Mouse (Mus musculus): ENCODE data around the gene Rnf183. TPM values are rescaled to one million over a fixed set of nuclear protein-coding genes. Genes with fewer than 3 reads are reported as not detected.
A peak's percentile ranks its signal among the peaks of the same experiment; 100 is the strongest.

Rnf183 gene
- polyA plus RNA-seq, 1 experiment from 2014 or later, result not detected

DNA sequence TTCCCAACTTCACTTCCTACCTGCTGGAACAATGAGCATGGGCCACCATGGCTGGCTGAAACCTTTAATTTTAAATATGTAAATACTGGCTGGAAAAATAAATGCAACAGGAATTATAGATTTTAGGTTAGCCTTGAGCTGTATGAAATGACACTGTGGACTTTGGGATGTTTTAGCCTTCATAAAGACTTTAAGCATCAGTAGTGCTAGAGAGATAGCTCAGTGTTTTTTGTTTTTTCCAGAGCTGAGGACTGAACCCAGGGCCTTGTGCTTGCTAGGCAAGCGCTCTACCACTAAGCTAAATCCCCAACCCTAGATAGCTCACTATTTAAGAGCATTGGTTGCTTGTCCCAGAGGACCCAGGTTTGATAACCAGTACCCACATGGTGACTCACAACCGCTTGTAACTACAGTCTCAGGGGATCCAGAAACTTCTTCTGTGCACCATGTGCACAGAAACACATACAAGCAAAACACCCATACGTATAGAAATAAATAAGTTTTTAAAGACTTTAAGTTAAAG is 2.3 kb upstream of the Rnf183 start:
- no peak for ATAC-seq
- Histone ChIP-seq H3K9me3 (ENCODE audit: control insufficient read depth, low read length) (no peaks in the 10 kb centered on the region), H3K27ac (ENCODE audit: low read length) (no peak overlapping the region), H3K4me2 (ENCODE audit: low read depth, low read length) (no peak overlapping the region), H3K4me1 (ENCODE audit: control insufficient read depth, insufficient read depth, low read length) (no peaks in the 10 kb centered on the region), H3K27me3 (replicated peaks; ENCODE audit: control insufficient read depth, insufficient read depth, low read length) (no peaks in the 10 kb centered on the region), H3K36me3 (ENCODE audit: control insufficient read depth, insufficient read depth, low read length) (no peaks in the 10 kb centered on the region), H3K4me3 (ENCODE audit: low read length) (no peak overlapping the region), H3K9ac (ENCODE audit: low read depth, low read length) (no peak overlapping the region)
- WGBS, result 90% methylated on average over 3 of the region's 3 CpGs

DNA sequence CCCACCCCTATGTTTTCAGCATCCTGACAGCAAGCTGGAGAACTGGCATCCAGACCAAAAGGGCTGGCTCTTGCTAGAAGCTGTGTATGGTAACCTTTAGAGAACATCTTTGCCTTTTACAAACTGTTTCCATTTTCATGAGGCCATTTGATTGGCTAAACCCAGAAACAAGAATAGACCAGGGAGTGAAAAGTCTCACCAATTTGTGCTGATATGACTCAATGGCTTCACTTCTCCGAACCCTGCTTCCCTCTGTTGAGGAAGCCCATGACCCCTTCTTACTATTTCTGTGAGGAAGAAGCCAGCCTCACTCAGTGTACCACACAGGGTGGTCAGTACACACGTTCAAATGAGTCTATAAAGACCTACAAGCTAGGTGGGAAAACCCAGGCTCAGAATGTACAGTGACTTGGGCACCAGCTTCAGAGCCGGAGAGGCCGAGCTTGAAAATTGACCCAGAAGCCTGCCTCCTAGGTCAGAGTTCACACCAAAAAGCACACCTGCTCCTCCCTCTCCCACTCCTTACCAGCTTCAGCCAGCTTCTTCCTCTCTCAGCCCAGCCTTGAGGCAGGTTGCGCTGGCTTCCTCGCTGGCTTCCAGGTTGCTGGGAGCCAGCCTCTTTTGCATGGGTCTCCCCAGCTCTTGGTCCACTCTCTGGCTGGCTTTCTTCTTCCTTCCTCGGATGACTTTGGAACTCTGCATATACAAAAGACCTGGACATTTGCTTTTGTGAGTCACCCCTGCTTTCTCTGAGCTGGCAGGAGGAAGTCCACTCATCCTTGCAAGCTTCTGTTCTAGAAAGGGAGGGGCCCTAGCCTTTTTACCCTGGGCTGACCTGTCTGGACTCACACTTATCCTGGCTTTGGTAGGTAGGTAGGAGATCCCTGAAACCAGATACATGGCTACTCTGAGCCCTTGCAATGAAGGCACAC is 847 bp downstream of the Rnf183 start:
- Histone ChIP-seq H3K9me3 (ENCODE audit: control insufficient read depth, low read length) (no peaks in the 10 kb centered on the region), H3K9ac (ENCODE audit: low read depth, low read length) (no peak overlapping the region), H3K36me3 (ENCODE audit: control insufficient read depth, insufficient read depth, low read length) (no peaks in the 10 kb centered on the region), H3K27ac (ENCODE audit: low read length) (no peak overlapping the region), H3K27me3 (replicated peaks; ENCODE audit: control insufficient read depth, insufficient read depth, low read length) (no peaks in the 10 kb centered on the region), H3K4me3 (ENCODE audit: low read length) (no peak overlapping the region), H3K4me1 (ENCODE audit: control insufficient read depth, insufficient read depth, low read length) (no peaks in the 10 kb centered on the region), H3K4me2 (ENCODE audit: low read depth, low read length) (no peak overlapping the region)
- 69% methylated on average over 7 of the region's 7 CpGs for WGBS
- 0 out of 2 replicates have a peak, but pooled peaks have one; percentile 38 for ATAC-seq

DNA sequence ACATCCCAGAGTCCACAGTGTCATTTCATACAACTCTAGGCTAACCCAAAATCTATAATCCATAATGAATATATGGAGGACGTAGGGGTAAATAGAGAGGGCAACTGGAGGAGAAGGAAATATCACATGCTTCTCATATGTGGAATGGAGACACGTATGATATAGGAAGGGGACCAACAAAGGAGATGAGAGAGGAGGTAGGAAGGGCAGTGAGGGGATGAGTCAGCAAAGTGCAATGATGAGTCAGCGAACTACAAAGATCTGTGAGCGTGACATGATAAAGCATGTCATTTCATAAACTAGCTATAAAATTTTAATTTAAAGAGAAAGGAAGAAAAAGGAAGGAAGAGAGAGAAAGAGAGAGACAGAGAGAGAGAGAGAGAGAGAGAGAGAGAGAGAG is 3.5 kb downstream of the Rnf183 start:
- ATAC-seq, result no peak
- H3K36me3 ChIP-seq (ENCODE audit: control insufficient read depth, insufficient read depth, low read length), result no peaks in the 10 kb centered on the region
- H3K27ac ChIP-seq (ENCODE audit: low read length), result no peak overlapping the region
- H3K27me3 ChIP-seq (replicated peaks; ENCODE audit: control insufficient read depth, insufficient read depth, low read length), result no peaks in the 10 kb centered on the region
- 84% methylated on average over 4 of the region's 4 CpGs for WGBS
- no peak overlapping the region for H3K9ac ChIP-seq (ENCODE audit: low read depth, low read length)
- no peak overlapping the region for H3K4me3 ChIP-seq (ENCODE audit: low read length)
- H3K4me1 ChIP-seq (ENCODE audit: control insufficient read depth, insufficient read depth, low read length), result no peaks in the 10 kb centered on the region
- H3K4me2 ChIP-seq (ENCODE audit: low read depth, low read length), result no peak overlapping the region
- no peaks in the 10 kb centered on the region for H3K9me3 ChIP-seq (ENCODE audit: control insufficient read depth, low read length)

DNA sequence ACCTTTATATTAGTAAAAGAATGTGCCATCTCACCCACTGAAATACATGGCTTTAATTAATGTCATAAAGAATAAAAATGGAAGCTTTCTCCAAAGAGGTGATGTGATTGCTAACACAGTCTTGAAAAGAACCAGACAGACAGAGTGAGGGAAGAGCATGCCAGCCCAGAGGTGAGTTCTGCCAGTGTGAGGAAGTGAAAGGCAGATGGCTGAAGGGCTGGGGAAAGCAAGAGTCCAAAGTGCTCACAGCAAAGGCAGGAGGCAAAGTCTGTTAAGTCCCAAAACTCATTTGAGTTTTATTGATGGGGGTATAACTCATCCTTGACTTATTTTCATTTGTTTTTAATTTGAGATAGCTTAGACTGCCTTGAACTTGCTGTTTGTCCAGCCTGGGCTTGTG is 4.4 kb downstream of the Rnf183 start:
- Histone ChIP-seq H3K4me1 (ENCODE audit: control insufficient read depth, insufficient read depth, low read length) (no peaks in the 10 kb centered on the region), H3K27ac (ENCODE audit: low read length) (no peak overlapping the region), H3K4me3 (ENCODE audit: low read length) (no peak overlapping the region), H3K36me3 (ENCODE audit: control insufficient read depth, insufficient read depth, low read length) (no peaks in the 10 kb centered on the region), H3K27me3 (replicated peaks; ENCODE audit: control insufficient read depth, insufficient read depth, low read length) (no peaks in the 10 kb centered on the region), H3K4me2 (ENCODE audit: low read depth, low read length) (no peak overlapping the region), H3K9me3 (ENCODE audit: control insufficient read depth, low read length) (no peaks in the 10 kb centered on the region), H3K9ac (ENCODE audit: low read depth, low read length) (no peak overlapping the region)
- no peak for ATAC-seq

DNA sequence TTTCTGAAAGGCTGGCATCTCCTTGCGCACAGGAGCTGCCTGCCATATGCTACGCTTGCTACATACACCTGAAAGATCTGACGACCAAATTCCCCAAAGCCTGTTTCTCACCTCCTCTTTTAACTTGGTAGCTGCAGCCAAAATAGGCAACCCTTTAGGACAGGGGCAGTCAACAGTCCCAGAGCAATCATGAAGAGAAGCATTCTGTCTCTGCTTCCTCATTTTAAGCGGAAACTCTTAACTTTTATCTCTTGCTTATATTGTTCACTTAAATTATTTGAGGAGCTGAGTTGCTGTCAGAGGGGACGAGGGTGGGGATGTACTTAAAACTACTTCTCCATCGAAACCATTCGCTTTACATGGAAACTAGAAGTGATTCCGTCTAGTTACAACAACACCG is 5.4 kb downstream of the Rnf183 start:
- Histone ChIP-seq H3K4me3 (ENCODE audit: low read length) (no peak overlapping the region), H3K4me2 (ENCODE audit: low read depth, low read length) (no peak overlapping the region), H3K27me3 (replicated peaks; ENCODE audit: control insufficient read depth, insufficient read depth, low read length) (no peaks in the 10 kb centered on the region), H3K4me1 (ENCODE audit: control insufficient read depth, insufficient read depth, low read length) (no peaks in the 10 kb centered on the region), H3K9ac (ENCODE audit: low read depth, low read length) (no peak overlapping the region), H3K27ac (ENCODE audit: low read length) (no peak overlapping the region), H3K9me3 (ENCODE audit: control insufficient read depth, low read length) (no peaks in the 10 kb centered on the region), H3K36me3 (ENCODE audit: control insufficient read depth, insufficient read depth, low read length) (no peaks in the 10 kb centered on the region; the same call in 1 of the 2 replicates)
- 85% methylated on average over 9 of the region's 9 CpGs for WGBS
- no peak for ATAC-seq

DNA sequence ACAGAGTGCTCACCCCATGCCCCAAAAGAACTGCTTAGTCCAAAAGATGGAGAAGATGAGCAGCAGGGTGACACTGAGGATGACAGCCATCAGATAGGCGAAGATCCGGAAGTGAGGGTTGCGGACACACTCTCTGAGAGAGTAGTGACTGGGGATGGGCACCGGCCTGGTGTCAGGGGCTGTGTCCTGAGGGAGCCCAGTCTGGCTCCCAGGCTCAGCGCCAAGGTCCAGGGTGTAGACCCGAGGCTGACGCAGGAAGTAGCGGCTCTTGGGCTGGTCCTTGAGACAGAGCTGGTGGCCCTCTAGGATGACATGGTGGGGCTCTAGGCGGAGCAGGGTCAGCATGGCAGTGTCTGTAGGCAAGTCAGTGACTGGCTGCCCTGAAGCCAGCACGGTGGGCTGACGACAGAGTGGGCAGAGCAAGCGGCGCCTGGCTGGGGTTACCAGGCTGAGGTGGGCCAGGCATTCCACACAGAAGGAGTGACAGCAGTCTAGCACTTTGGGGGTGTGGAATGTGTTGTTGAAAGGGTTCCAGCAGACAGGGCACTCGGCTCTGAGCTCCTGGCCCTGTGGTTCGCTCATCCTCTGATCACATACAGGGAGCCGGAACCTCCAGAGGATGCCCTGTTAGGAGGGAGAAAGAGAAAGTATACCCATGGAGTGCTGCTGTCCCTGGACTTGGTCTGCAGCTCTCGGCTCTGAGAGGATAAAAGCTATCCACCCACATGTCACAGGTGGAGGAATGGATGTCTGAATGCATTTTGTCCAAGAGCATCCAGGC is 6.9 kb downstream of the Rnf183 start:
- ATAC-seq, result peak; percentile 18; the same call in 1 of the 2 replicates

DNA sequence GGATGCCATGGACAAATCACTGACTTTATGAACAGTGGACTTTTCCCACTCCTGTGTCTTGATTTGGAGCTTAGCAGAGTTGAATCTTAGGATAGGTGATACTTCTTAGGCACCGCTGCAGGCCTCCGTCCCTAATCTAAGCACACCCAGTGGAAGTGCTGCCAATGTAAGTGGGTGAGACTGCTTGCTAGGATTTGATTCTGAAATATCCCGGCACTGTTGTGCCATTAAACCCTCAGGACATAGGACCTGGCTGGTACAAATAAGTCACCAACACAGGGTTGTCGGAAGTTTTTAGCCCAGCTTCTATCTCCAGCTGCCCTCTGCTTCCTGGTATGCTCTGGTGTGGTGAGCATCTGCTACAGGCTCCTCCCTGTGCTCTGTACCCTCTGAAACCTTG is 9.2 kb downstream of the Rnf183 start:
- Histone ChIP-seq H3K36me3 (ENCODE audit: control insufficient read depth, insufficient read depth, low read length) (peaks cover 21% of the 10 kb centered on the region), H3K4me2 (ENCODE audit: low read depth, low read length) (no peak overlapping the region), H3K4me3 (ENCODE audit: low read length) (no peak overlapping the region), H3K27me3 (replicated peaks; ENCODE audit: control insufficient read depth, insufficient read depth, low read length) (no peaks in the 10 kb centered on the region), H3K4me1 (ENCODE audit: control insufficient read depth, insufficient read depth, low read length) (no peaks in the 10 kb centered on the region), H3K9ac (ENCODE audit: low read depth, low read length) (no peak overlapping the region), H3K9me3 (ENCODE audit: control insufficient read depth, low read length) (no peaks in the 10 kb centered on the region), H3K27ac (ENCODE audit: low read length) (no peak overlapping the region)
- no peak for ATAC-seq
- 91% methylated on average over 4 of the region's 4 CpGs for WGBS

More for the DNA sequence above, 6.9 kb downstream of the Rnf183 start:
- peaks cover 10% of the 10 kb centered on the region for H3K36me3 ChIP-seq (ENCODE audit: control insufficient read depth, insufficient read depth, low read length)
- H3K9me3 ChIP-seq (ENCODE audit: control insufficient read depth, low read length), result no peaks in the 10 kb centered on the region
- H3K27ac ChIP-seq (ENCODE audit: low read length), result no peak overlapping the region
- H3K9ac ChIP-seq (ENCODE audit: low read depth, low read length), result no peak overlapping the region
- H3K27me3 ChIP-seq (replicated peaks; ENCODE audit: control insufficient read depth, insufficient read depth, low read length), result no peaks in the 10 kb centered on the region
- H3K4me1 ChIP-seq (ENCODE audit: control insufficient read depth, insufficient read depth, low read length), result no peaks in the 10 kb centered on the region
- whole genome bisulfite sequencing, result 71% methylated on average over 17 of the region's 17 CpGs
- no peak overlapping the region for H3K4me3 ChIP-seq (ENCODE audit: low read length)
- no peak overlapping the region for H3K4me2 ChIP-seq (ENCODE audit: low read depth, low read length)

DNA sequence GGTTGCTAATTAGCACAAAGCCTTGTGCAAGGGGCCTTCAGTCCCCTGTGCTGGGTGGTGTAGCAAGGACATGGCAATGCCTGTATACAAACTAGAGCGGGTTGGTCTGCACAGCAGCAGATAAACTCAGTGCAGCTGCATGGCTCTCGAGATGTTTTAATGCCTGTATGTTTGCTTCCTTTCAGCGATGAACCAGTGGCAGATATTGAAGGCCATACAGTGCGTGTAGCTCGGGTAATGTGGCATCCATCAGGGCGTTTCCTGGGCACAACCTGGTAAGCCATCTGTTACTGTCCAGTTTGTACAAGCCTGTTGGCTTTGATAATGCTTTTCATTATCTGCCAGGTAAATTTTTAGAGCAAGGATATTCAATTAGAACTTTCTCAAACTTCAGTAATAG is 16.0 kb downstream of the Rnf183 start:
- ATAC-seq, result no peak
- Histone ChIP-seq H3K9ac (ENCODE audit: low read depth, low read length) (no peak overlapping the region), H3K27ac (ENCODE audit: low read length) (no peak overlapping the region), H3K4me3 (ENCODE audit: low read length) (no peak overlapping the region), H3K27me3 (replicated peaks; ENCODE audit: control insufficient read depth, insufficient read depth, low read length) (no peaks in the 10 kb centered on the region), H3K4me1 (ENCODE audit: control insufficient read depth, insufficient read depth, low read length) (no peaks in the 10 kb centered on the region), H3K4me2 (ENCODE audit: low read depth, low read length) (no peak overlapping the region), H3K36me3 (ENCODE audit: control insufficient read depth, insufficient read depth, low read length) (peaks cover 55% of the 10 kb centered on the region), H3K9me3 (ENCODE audit: control insufficient read depth, low read length) (no peaks in the 10 kb centered on the region)
- 95% methylated on average over 6 of the region's 6 CpGs for WGBS

DNA sequence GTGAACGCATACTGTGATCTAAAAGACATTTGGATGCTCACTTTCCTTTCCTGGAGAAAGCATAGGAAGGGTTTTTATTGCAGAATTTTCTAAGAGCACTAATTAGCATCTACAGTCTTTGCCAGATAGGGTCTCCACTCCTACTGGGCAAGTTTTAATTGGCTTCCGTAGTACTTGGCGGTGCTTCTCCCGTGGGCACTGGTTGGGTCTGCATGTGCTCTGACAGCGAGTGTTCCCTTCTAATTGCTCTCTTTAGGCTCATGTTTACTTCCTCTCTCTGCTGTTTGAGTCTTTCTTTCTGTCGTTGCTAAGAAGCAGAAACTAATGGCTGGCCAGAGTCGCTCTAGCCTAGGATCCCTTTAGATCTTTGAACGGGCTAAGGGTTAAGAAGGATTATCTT is 16.6 kb downstream of the Rnf183 start:
- H3K4me1 ChIP-seq (ENCODE audit: control insufficient read depth, insufficient read depth, low read length), result no peaks in the 10 kb centered on the region
- H3K27me3 ChIP-seq (replicated peaks; ENCODE audit: control insufficient read depth, insufficient read depth, low read length), result no peaks in the 10 kb centered on the region
- 89% methylated on average over 8 of the region's 8 CpGs for whole genome bisulfite sequencing

More for the DNA sequence above, 16.6 kb downstream of the Rnf183 start:
- no peak overlapping the region for H3K4me3 ChIP-seq (ENCODE audit: low read length)
- H3K27ac ChIP-seq (ENCODE audit: low read length), result no peak overlapping the region
- H3K4me2 ChIP-seq (ENCODE audit: low read depth, low read length), result no peak overlapping the region
- no peak for ATAC-seq
- H3K9ac ChIP-seq (ENCODE audit: low read depth, low read length), result no peak overlapping the region
- no peaks in the 10 kb centered on the region for H3K9me3 ChIP-seq (ENCODE audit: control insufficient read depth, low read length)
- H3K36me3 ChIP-seq (ENCODE audit: control insufficient read depth, insufficient read depth, low read length), result peaks cover 48% of the 10 kb centered on the region
